Mouse (Mus musculus): ENCODE results near the gene Pde10a. TPM values are rescaled to one million over a fixed set of nuclear protein-coding genes. Genes with fewer than 3 reads are reported as not detected.

The Pde10a gene
- polyA plus RNA-seq (2015; fragmentation: Nextera tagmentation; extraction: Ambion mirVana) = 1.3 and 2.0 TPM in 2 replicates

DNA sequence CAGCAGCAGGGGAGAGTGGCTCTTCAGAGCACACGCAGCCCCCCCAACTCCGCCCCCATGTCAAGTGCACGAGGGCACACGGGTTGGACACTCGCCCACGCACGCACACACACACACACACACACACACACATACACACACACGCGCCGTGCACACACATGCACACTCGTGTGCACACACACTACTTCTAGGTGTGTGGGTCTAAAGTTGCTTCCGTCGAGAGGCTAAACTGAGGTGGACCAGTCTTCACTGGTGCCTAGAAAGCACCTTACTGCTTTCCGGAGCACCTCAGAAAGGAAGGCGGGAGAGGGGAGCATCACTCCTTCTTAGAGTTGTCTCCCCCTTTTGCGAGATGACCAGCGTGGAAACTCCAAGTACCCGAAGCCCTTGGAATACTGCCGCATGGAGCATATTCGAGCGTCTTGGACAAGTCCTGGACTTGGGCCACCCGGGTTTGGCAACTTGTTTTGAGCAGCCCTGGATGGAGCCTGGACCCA lies at the start of gene Pde10a:
Pde10a (plus strand) TSS at position 148 of the 497 bp plus-strand sequence.
- peak; percentile 5; the same call in 1 of the 2 replicates for ATAC-seq (replicated peaks; ENCODE audit: low FRiP score, low read depth)
- 1% methylated on average over 22 of the region's 22 CpGs for WGBS
- peak within 1 kb of the TSS; percentile 49 for H3K9ac ChIP-seq (ENCODE audit: low read depth, low read length)
- no peak for TF ChIP-seq CTCF (IDR thresholded peaks at IDR 0.05; ENCODE audit: low read depth)
- peak; percentile 22 for DNase-seq (ENCODE audit: low spot score)
- H3K4me1 ChIP-seq (replicated peaks; ENCODE audit: insufficient read depth, low read length) = peaks cover 7% of the 10 kb centered on the region
- no peak within 1 kb of the TSS for H3K27ac ChIP-seq
- H3K9me3 ChIP-seq (replicated peaks; ENCODE audit: low read length) = no peaks in the 10 kb centered on the region
- H3K36me3 ChIP-seq (ENCODE audit: insufficient read depth, low read length) = no peaks in the 10 kb centered on the region
- H3K27me3 ChIP-seq (ENCODE audit: insufficient read depth, low read length) = peaks cover 19% of the 10 kb centered on the region
- H3K4me2 ChIP-seq (ENCODE audit: low read length) = peak within 1 kb of the TSS; percentile 95
- peak within 1 kb of the TSS; percentile 44 for H3K4me3 ChIP-seq (replicated peaks; ENCODE audit: low read depth, low read length)

DNA sequence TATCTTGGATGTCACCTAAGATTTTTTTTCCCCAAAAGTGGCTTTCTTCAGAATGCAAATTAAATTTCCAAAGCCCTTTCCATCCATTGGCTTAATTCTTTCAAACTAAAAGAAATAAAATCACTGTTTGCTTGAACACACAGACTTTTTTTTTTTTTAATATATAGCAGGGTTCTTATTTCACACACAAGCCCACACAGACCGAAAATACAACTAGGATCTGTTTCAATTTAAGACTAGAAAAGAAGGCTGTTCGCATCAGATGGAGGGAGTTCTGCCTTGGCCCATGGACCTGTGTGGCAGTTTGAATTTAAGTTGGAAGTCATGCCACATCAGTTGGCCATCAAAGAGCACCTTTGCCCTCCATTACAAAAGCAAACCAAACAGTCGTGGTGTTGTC lies 46.6 kb upstream of the Pde10a start:
- DNase-seq (ENCODE audit: low spot score) (no peak), ATAC-seq (replicated peaks; ENCODE audit: low FRiP score, low read depth) (no peak)
- no peaks in the 10 kb centered on the region for H3K27me3 ChIP-seq (ENCODE audit: insufficient read depth, low read length)
- no peaks in the 10 kb centered on the region for H3K9me3 ChIP-seq (replicated peaks; ENCODE audit: low read length)
- 74% methylated on average over 3 of the region's 3 CpGs for WGBS
- H3K27ac ChIP-seq = no peak overlapping the region
- H3K4me3 ChIP-seq (replicated peaks; ENCODE audit: low read depth, low read length) = no peak overlapping the region
- no peak for TF ChIP-seq CTCF (IDR thresholded peaks at IDR 0.05; ENCODE audit: low read depth)
- H3K4me1 ChIP-seq (replicated peaks; ENCODE audit: insufficient read depth, low read length) = no peaks in the 10 kb centered on the region
- H3K9ac ChIP-seq (ENCODE audit: low read depth, low read length) = no peak overlapping the region
- no peaks in the 10 kb centered on the region for H3K36me3 ChIP-seq (ENCODE audit: insufficient read depth, low read length)
- H3K4me2 ChIP-seq (ENCODE audit: low read length) = no peak overlapping the region

DNA sequence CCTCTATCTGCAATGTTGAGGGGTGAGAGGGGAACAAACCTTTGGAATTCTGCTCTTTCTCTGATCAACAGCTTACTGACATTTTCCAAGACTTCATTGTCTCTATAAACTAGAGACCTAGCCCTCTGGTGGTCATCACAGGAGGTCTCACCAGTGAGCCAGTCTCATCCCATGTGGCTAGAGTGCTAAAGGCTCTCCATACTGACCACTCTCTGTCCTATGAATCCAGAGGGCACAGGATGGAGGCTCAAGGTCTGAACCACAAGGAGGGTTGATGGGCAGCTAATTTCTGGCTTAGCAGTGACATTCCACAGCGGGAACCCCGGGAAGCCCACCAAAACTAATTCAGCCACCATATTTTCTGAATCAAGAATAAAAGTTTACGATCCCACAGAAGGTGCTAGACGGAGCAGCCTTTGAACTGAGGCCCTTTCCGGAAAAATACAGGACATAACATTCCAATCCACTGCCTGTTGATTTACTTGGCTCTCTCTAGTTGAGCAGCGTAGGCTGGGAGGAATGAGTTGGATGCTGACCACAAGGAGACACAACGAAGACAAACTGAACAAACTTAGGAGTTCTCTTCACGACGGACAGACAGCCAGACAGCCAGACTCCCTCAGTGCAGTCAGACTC lies 45.6 kb upstream of the Pde10a start:
- no peak overlapping the region for H3K27ac ChIP-seq

DNA sequence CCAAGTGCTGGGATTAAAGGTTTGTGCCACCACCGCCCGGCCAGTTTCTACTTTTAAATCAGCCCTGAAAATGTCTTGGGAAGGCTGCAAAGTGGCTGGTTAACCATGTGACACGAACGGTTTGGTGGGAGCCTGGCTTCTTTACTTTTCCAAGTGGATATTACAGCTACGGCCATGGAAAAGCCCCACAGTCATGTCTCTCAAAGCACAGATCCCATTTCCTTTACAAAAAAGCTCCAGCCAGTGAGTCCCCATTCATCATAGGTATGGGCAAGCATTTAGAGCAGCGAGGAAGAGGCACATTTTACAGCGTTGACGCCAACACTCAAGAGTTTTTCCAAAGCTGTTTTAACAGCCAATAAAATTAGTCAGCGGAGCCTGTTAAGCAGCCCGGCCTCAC lies 43.4 kb upstream of the Pde10a start:
- no peaks in the 10 kb centered on the region for H3K4me1 ChIP-seq (replicated peaks; ENCODE audit: insufficient read depth, low read length)
- DNase-seq (ENCODE audit: low spot score) (no peak), ATAC-seq (replicated peaks; ENCODE audit: low FRiP score, low read depth) (no peak)
- no peaks in the 10 kb centered on the region for H3K9me3 ChIP-seq (replicated peaks; ENCODE audit: low read length)
- 58% methylated on average over 10 of the region's 10 CpGs for WGBS
- no peak overlapping the region for H3K4me2 ChIP-seq (ENCODE audit: low read length)
- TF ChIP-seq CTCF (IDR thresholded peaks at IDR 0.05; ENCODE audit: low read depth) = no peak
- H3K4me3 ChIP-seq (replicated peaks; ENCODE audit: low read depth, low read length) = no peak overlapping the region
- H3K36me3 ChIP-seq (ENCODE audit: insufficient read depth, low read length) = no peaks in the 10 kb centered on the region
- no peak overlapping the region for H3K9ac ChIP-seq (ENCODE audit: low read depth, low read length)
- H3K27me3 ChIP-seq (ENCODE audit: insufficient read depth, low read length) = no peaks in the 10 kb centered on the region
- H3K27ac ChIP-seq = no peak overlapping the region

More for the DNA sequence above, 45.6 kb upstream of the Pde10a start:
- DNase-seq (ENCODE audit: low spot score) (peak; percentile 82), ATAC-seq (replicated peaks; ENCODE audit: low FRiP score, low read depth) (no peak; the same call in 1 of the 2 replicates)
- no peak overlapping the region for H3K4me2 ChIP-seq (ENCODE audit: low read length)
- TF ChIP-seq CTCF (IDR thresholded peaks at IDR 0.05; ENCODE audit: low read depth) = peak; percentile 35; the same call in 1 of the 2 replicates
- no peaks in the 10 kb centered on the region for H3K36me3 ChIP-seq (ENCODE audit: insufficient read depth, low read length)
- no peak overlapping the region for H3K4me3 ChIP-seq (replicated peaks; ENCODE audit: low read depth, low read length)
- H3K9ac ChIP-seq (ENCODE audit: low read depth, low read length) = no peak overlapping the region
- no peaks in the 10 kb centered on the region for H3K9me3 ChIP-seq (replicated peaks; ENCODE audit: low read length)
- WGBS = 24% methylated on average over 9 of the region's 9 CpGs
- H3K4me1 ChIP-seq (replicated peaks; ENCODE audit: insufficient read depth, low read length) = no peaks in the 10 kb centered on the region
- no peaks in the 10 kb centered on the region for H3K27me3 ChIP-seq (ENCODE audit: insufficient read depth, low read length)

DNA sequence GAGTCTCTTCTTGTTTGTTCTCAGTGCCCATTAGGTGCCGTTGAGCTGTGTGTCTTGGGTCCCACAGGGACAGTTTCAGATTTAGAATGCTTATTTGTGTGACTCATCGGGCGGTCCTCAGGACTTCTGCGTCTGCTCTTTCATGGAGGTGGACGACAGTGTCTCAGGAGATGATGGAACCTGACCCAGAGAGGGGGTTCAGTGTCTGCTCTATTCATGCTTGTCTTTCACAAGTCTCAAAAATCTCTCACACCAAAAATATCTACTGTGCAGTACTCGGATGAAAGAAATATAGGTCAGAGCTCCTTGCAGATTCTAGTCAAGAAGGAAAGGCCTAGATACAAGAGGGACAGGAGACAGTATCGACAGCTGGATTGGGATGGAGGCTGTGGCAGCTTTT lies 42.3 kb upstream of the Pde10a start:
- 76% methylated on average over 7 of the region's 7 CpGs for WGBS

DNA sequence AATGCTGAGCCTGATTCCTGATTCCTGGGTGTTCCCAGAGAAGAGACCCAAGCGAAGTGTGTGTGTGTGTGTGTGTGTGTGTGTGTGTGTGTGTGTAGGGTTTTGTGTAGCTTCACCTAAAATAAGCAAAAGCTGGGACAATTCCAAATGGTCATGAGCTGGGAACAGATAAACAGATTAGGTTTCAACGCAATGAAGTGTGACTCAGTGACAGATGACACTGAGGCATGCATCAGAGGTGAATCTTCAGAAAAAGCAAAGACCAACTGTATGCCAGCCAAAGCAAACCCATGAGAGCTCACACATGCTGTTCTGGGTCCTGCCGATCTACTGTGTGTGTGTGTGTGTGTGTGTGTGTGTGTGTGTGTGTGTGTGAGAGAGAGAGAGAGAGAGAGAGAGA lies 40.9 kb upstream of the Pde10a start:
- no peak overlapping the region for H3K4me3 ChIP-seq (replicated peaks; ENCODE audit: low read depth, low read length)
- H3K27ac ChIP-seq = no peak overlapping the region
- WGBS = 35% methylated on average over 3 of the region's 3 CpGs
- no peak for TF ChIP-seq CTCF (IDR thresholded peaks at IDR 0.05; ENCODE audit: low read depth)
- H3K4me1 ChIP-seq (replicated peaks; ENCODE audit: insufficient read depth, low read length) = peaks cover 5% of the 10 kb centered on the region; the same call in 1 of the 2 replicates
- H3K36me3 ChIP-seq (ENCODE audit: insufficient read depth, low read length) = no peaks in the 10 kb centered on the region
- no peaks in the 10 kb centered on the region for H3K9me3 ChIP-seq (replicated peaks; ENCODE audit: low read length)
- no peak overlapping the region for H3K4me2 ChIP-seq (ENCODE audit: low read length)
- H3K9ac ChIP-seq (ENCODE audit: low read depth, low read length) = no peak overlapping the region
- DNase-seq (ENCODE audit: low spot score) = peak; percentile 29
- ATAC-seq (replicated peaks; ENCODE audit: low FRiP score, low read depth) = no peak
- no peaks in the 10 kb centered on the region for H3K27me3 ChIP-seq (ENCODE audit: insufficient read depth, low read length)

More for the DNA sequence above, 42.3 kb upstream of the Pde10a start:
- H3K27ac ChIP-seq = no peak overlapping the region
- no peaks in the 10 kb centered on the region for H3K36me3 ChIP-seq (ENCODE audit: insufficient read depth, low read length)
- no peak overlapping the region for H3K4me3 ChIP-seq (replicated peaks; ENCODE audit: low read depth, low read length)
- DNase-seq (ENCODE audit: low spot score) (no peak), ATAC-seq (replicated peaks; ENCODE audit: low FRiP score, low read depth) (no peak)
- H3K27me3 ChIP-seq (ENCODE audit: insufficient read depth, low read length) = no peaks in the 10 kb centered on the region
- no peak for TF ChIP-seq CTCF (IDR thresholded peaks at IDR 0.05; ENCODE audit: low read depth)
- H3K4me1 ChIP-seq (replicated peaks; ENCODE audit: insufficient read depth, low read length) = peaks cover 4% of the 10 kb centered on the region; the same call in 1 of the 2 replicates
- no peak overlapping the region for H3K4me2 ChIP-seq (ENCODE audit: low read length)
- H3K9me3 ChIP-seq (replicated peaks; ENCODE audit: low read length) = no peaks in the 10 kb centered on the region
- H3K9ac ChIP-seq (ENCODE audit: low read depth, low read length) = no peak overlapping the region
